Mouse (Mus musculus): ENCODE results near the gene Rtel1. TPM values are rescaled to one million over a fixed set of nuclear protein-coding genes. Genes with fewer than 3 reads are reported as not detected.

Gene Rtel1
- polyA plus RNA-seq, 1 experiment from 2014 or later: 43.9 TPM

GRCm38 (mm10) chr2:181391022-181391421 lies 71.5 kb downstream of the Rtel1 start:
- H3K27me3 ChIP-seq (ENCODE audit: control insufficient read depth, insufficient read depth, low read length): no peaks in the 10 kb centered on the region
- H3K4me2 ChIP-seq (ENCODE audit: low read depth, low read length): no peak overlapping the region
- no peaks in the 10 kb centered on the region for H3K4me1 ChIP-seq (ENCODE audit: control insufficient read depth, insufficient read depth, low read length)
- H3K9me3 ChIP-seq (ENCODE audit: control insufficient read depth, low read length): no peaks in the 10 kb centered on the region
- 94% methylated on average over 15 of the region's 15 CpGs for WGBS
- ATAC-seq (ENCODE audit: low read depth): no peak
- no peak overlapping the region for H3K4me3 ChIP-seq (ENCODE audit: low read depth, low read length)
- H3K9ac ChIP-seq (replicated peaks; ENCODE audit: low read depth, low read length): no peak overlapping the region
- H3K27ac ChIP-seq (ENCODE audit: low read depth, low read length): no peak overlapping the region
- H3K36me3 ChIP-seq (ENCODE audit: control insufficient read depth, insufficient read depth, low read length): peaks cover 11% of the 10 kb centered on the region

DNA sequence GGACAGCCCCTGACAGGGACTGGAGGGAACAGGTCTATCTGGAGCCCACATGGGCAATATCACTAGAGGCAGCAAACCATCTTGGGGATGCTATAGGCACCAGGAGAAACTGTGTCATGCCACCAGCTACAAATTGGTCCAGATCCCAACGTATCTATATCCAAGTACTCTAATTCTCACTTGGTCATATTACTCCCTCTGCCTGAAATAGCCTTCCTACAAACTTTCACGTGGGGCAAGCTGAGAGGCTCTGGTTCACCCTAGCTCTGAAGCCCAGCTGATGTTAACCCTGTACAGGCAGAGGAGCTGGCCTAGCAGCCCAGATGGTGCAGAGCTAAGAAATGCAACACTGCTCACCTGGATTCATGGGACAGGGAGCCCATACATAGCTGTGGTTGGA lies 72.0 kb downstream of the Rtel1 start:
- Histone ChIP-seq H3K27me3 (ENCODE audit: control insufficient read depth, insufficient read depth, low read length) (no peaks in the 10 kb centered on the region), H3K4me1 (ENCODE audit: control insufficient read depth, insufficient read depth, low read length) (no peaks in the 10 kb centered on the region), H3K36me3 (ENCODE audit: control insufficient read depth, insufficient read depth, low read length) (peaks cover 6% of the 10 kb centered on the region; the same call in 1 of the 2 replicates), H3K27ac (ENCODE audit: low read depth, low read length) (no peak overlapping the region), H3K9ac (replicated peaks; ENCODE audit: low read depth, low read length) (no peak overlapping the region), H3K4me2 (ENCODE audit: low read depth, low read length) (no peak overlapping the region), H3K9me3 (ENCODE audit: control insufficient read depth, low read length) (no peaks in the 10 kb centered on the region), H3K4me3 (ENCODE audit: low read depth, low read length) (no peak overlapping the region)
- ATAC-seq (ENCODE audit: low read depth): no peak
- 74% methylated on average over 2 of the region's 2 CpGs for WGBS

- peaks cover 3% of the 10 kb centered on the region; the same call in 1 of the 2 replicates for H3K36me3 ChIP-seq (ENCODE audit: control insufficient read depth, insufficient read depth, low read length)
- H3K4me2 ChIP-seq (ENCODE audit: low read depth, low read length): no peak overlapping the region
Observed at GRCm38 (mm10) chr2:181392600-181393213, 73.2 kb downstream of the Rtel1 start.

GRCm38 (mm10) chr2:181394086-181394485 lies 74.5 kb downstream of the Rtel1 start:
- ATAC-seq (ENCODE audit: low read depth): no peak
- no peaks in the 10 kb centered on the region for H3K4me1 ChIP-seq (ENCODE audit: control insufficient read depth, insufficient read depth, low read length)
- WGBS: 97% methylated on average over 3 of the region's 3 CpGs
- no peaks in the 10 kb centered on the region for H3K9me3 ChIP-seq (ENCODE audit: control insufficient read depth, low read length)
- no peak overlapping the region for H3K27ac ChIP-seq (ENCODE audit: low read depth, low read length)
- peaks cover 3% of the 10 kb centered on the region; the same call in 1 of the 2 replicates for H3K36me3 ChIP-seq (ENCODE audit: control insufficient read depth, insufficient read depth, low read length)
- H3K9ac ChIP-seq (replicated peaks; ENCODE audit: low read depth, low read length): no peak overlapping the region
- no peak overlapping the region for H3K4me2 ChIP-seq (ENCODE audit: low read depth, low read length)
- H3K27me3 ChIP-seq (ENCODE audit: control insufficient read depth, insufficient read depth, low read length): no peaks in the 10 kb centered on the region
- no peak overlapping the region for H3K4me3 ChIP-seq (ENCODE audit: low read depth, low read length)

More at GRCm38 (mm10) chr2:181392600-181393213, 73.2 kb downstream of the Rtel1 start:
- H3K4me1 ChIP-seq (ENCODE audit: control insufficient read depth, insufficient read depth, low read length): no peaks in the 10 kb centered on the region
- H3K27me3 ChIP-seq (ENCODE audit: control insufficient read depth, insufficient read depth, low read length): no peaks in the 10 kb centered on the region
- peak; percentile 82 for ATAC-seq (ENCODE audit: low read depth)
- 33% methylated on average over 4 of the region's 4 CpGs for WGBS
- no peaks in the 10 kb centered on the region for H3K9me3 ChIP-seq (ENCODE audit: control insufficient read depth, low read length)
- H3K9ac ChIP-seq (replicated peaks; ENCODE audit: low read depth, low read length): no peak overlapping the region
- H3K4me3 ChIP-seq (ENCODE audit: low read depth, low read length): no peak overlapping the region
- no peak overlapping the region for H3K27ac ChIP-seq (ENCODE audit: low read depth, low read length)

- no peaks in the 10 kb centered on the region for H3K9me3 ChIP-seq (ENCODE audit: control insufficient read depth, low read length)
- H3K4me2 ChIP-seq (ENCODE audit: low read depth, low read length): no peak overlapping the region
- no peaks in the 10 kb centered on the region for H3K27me3 ChIP-seq (ENCODE audit: control insufficient read depth, insufficient read depth, low read length)
- H3K9ac ChIP-seq (replicated peaks; ENCODE audit: low read depth, low read length): no peak overlapping the region
- no peak for ATAC-seq (ENCODE audit: low read depth)
- H3K4me1 ChIP-seq (ENCODE audit: control insufficient read depth, insufficient read depth, low read length): no peaks in the 10 kb centered on the region
- no peaks in the 10 kb centered on the region for H3K36me3 ChIP-seq (ENCODE audit: control insufficient read depth, insufficient read depth, low read length)
- 58% methylated on average over 5 of the region's 5 CpGs for WGBS
- H3K27ac ChIP-seq (ENCODE audit: low read depth, low read length): no peak overlapping the region
- no peak overlapping the region for H3K4me3 ChIP-seq (ENCODE audit: low read depth, low read length)
Observed at GRCm38 (mm10) chr2:181397207-181397761, 77.7 kb downstream of the Rtel1 start.

DNA sequence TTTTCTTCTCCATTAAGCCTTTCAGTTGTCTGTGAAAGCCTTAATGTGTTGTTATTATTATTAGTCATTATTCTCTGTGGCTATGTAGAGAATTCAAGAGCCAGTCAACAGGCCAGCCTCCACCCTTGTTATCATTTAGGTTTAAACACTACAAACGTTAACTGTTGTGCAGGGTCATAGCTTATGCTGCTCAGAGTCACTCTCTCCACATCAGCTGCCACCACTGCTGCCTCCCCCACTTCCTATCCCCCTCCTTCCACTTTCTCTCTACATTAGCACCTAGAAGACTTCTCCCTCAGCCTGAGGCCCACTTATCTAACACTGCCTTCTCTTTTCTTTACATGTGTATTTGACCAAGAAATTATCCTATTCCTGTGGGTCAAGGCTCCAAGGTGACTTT lies 82.0 kb downstream of the Rtel1 start:
- Histone ChIP-seq H3K4me3 (ENCODE audit: low read depth, low read length) (no peak overlapping the region), H3K4me2 (ENCODE audit: low read depth, low read length) (no peak overlapping the region), H3K27ac (ENCODE audit: low read depth, low read length) (no peak overlapping the region), H3K36me3 (ENCODE audit: control insufficient read depth, insufficient read depth, low read length) (no peaks in the 10 kb centered on the region; the same call in 1 of the 2 replicates), H3K9ac (replicated peaks; ENCODE audit: low read depth, low read length) (no peak overlapping the region), H3K4me1 (ENCODE audit: control insufficient read depth, insufficient read depth, low read length) (no peaks in the 10 kb centered on the region), H3K27me3 (ENCODE audit: control insufficient read depth, insufficient read depth, low read length) (no peaks in the 10 kb centered on the region), H3K9me3 (ENCODE audit: control insufficient read depth, low read length) (no peaks in the 10 kb centered on the region)
- ATAC-seq (ENCODE audit: low read depth): no peak
- WGBS: 26% methylated on average over 1 of the region's 1 CpGs

DNA sequence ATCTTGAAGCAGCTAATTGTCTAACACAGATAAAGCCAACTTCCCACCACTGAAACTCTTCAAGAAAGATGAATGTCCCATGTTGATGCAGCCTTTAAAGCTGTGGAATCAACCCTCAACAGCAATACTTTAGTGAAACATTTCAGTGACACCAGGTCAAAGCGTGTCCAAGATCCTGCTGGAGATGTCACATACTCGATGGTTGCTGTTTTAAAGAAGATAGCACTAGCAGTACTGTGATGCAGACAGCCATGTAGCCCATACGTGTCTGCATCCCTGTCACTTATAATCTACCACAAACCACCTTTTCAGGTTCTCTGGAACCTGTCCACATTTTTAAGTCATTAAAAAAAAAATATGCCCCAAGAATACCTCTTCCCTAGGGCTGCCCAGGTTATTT lies 84.2 kb downstream of the Rtel1 start:
- Histone ChIP-seq H3K9ac (replicated peaks; ENCODE audit: low read depth, low read length) (no peak overlapping the region), H3K27me3 (ENCODE audit: control insufficient read depth, insufficient read depth, low read length) (no peaks in the 10 kb centered on the region), H3K4me1 (ENCODE audit: control insufficient read depth, insufficient read depth, low read length) (no peaks in the 10 kb centered on the region), H3K9me3 (ENCODE audit: control insufficient read depth, low read length) (no peaks in the 10 kb centered on the region), H3K36me3 (ENCODE audit: control insufficient read depth, insufficient read depth, low read length) (no peaks in the 10 kb centered on the region; the same call in 1 of the 2 replicates), H3K4me2 (ENCODE audit: low read depth, low read length) (no peak overlapping the region), H3K27ac (ENCODE audit: low read depth, low read length) (no peak overlapping the region), H3K4me3 (ENCODE audit: low read depth, low read length) (no peak overlapping the region)
- no peak for ATAC-seq (ENCODE audit: low read depth)
- 91% methylated on average over 3 of the region's 3 CpGs for WGBS

Other genes starting within 250 kb of the Rtel1 start
- 56.7 and 60.6 TPM in 2 replicates for gene Kcnq2, start 184.4 kb upstream of the Rtel1 start, polyA plus RNA-seq (2014; fragmentation: Nextera tagmentation; extraction: Ambion mirVana)
- 17.5 and 24.4 TPM in 2 replicates for gene Eef1a2, start 162.7 kb upstream of the Rtel1 start, polyA plus RNA-seq (2014; fragmentation: Nextera tagmentation; extraction: Ambion mirVana)
- gene Ppdpf, start 132.5 kb upstream of the Rtel1 start, polyA plus RNA-seq (2014; fragmentation: Nextera tagmentation; extraction: Ambion mirVana): 419 and 445 TPM in 2 replicates
- gene Ptk6, start 117.0 kb upstream of the Rtel1 start, polyA plus RNA-seq (2014; fragmentation: Nextera tagmentation; extraction: Ambion mirVana): not detected in 2 replicates
- gene Srms, start 106.6 kb upstream of the Rtel1 start, polyA plus RNA-seq (2014; fragmentation: Nextera tagmentation; extraction: Ambion mirVana): 0.15 and 0.19 TPM in 2 replicates
- gene Fndc11, start 99.7 kb upstream of the Rtel1 start, polyA plus RNA-seq (2014; fragmentation: Nextera tagmentation; extraction: Ambion mirVana): 0.23 TPM in 1 of 2 replicates, not detected in the other
- 0.28 and 0.45 TPM in 2 replicates for gene Helz2, start 77.7 kb upstream of the Rtel1 start, polyA plus RNA-seq (2014; fragmentation: Nextera tagmentation; extraction: Ambion mirVana)
- 19.3 and 19.9 TPM in 2 replicates for gene Gmeb2, start 31.7 kb upstream of the Rtel1 start, polyA plus RNA-seq (2014; fragmentation: Nextera tagmentation; extraction: Ambion mirVana)
- gene Stmn3, start 5.2 kb upstream of the Rtel1 start, polyA plus RNA-seq (2014; fragmentation: Nextera tagmentation; extraction: Ambion mirVana): 1,346 and 1,661 TPM in 2 replicates
- gene Zgpat, start 45.2 kb downstream of the Rtel1 start, polyA plus RNA-seq (2014; fragmentation: Nextera tagmentation; extraction: Ambion mirVana): 59.3 and 67.7 TPM in 2 replicates
- gene Arfrp1, start 45.7 kb downstream of the Rtel1 start, polyA plus RNA-seq (2014; fragmentation: Nextera tagmentation; extraction: Ambion mirVana): 57.8 and 66.0 TPM in 2 replicates
- 44.7 and 46.2 TPM in 2 replicates for gene Lime1, start 60.3 kb downstream of the Rtel1 start, polyA plus RNA-seq (2014; fragmentation: Nextera tagmentation; extraction: Ambion mirVana)
- 18.2 and 22.8 TPM in 2 replicates for gene Zbtb46, start 139.7 kb downstream of the Rtel1 start, polyA plus RNA-seq (2014; fragmentation: Nextera tagmentation; extraction: Ambion mirVana)
- gene Abhd16b, start 173.5 kb downstream of the Rtel1 start, polyA plus RNA-seq (2014; fragmentation: Nextera tagmentation; extraction: Ambion mirVana): not detected in 2 replicates
- 116 and 120 TPM in 2 replicates for gene Tpd52l2, start 177.4 kb downstream of the Rtel1 start, polyA plus RNA-seq (2014; fragmentation: Nextera tagmentation; extraction: Ambion mirVana)
- 245 and 250 TPM in 2 replicates for gene Dnajc5, start 200.7 kb downstream of the Rtel1 start, polyA plus RNA-seq (2014; fragmentation: Nextera tagmentation; extraction: Ambion mirVana)